Mouse (Mus musculus) erythroblast, embryonic 14.5 days (primary cell): ENCODE results near the gene Sart3. TPM values are rescaled to one million over a fixed set of nuclear protein-coding genes. Genes with fewer than 3 reads are reported as not detected.

Experiments used
- H3K27me3 ChIP-seq: 2 replicates; pipeline ENCODE4 v1.6.1; 2012; ENCODE audit warnings: inconsistent platforms; ENCODE audit not compliant: control insufficient read depth
- H3K36me3 ChIP-seq: 2 replicates; pipeline ENCODE4 v1.6.1; 2012; ENCODE audit warnings: mild to moderate bottlenecking, inconsistent platforms; ENCODE audit not compliant: control insufficient read depth
- H3K4me1 ChIP-seq: 2 replicates; pipeline ENCODE4 v1.6.1; 2012; ENCODE audit warnings: inconsistent platforms; ENCODE audit not compliant: control insufficient read depth
- H3K4me3 ChIP-seq: replicated peaks from 2 replicates; pipeline ENCODE3; 2012; ENCODE audit warnings: moderate library complexity, mild to moderate bottlenecking, inconsistent platforms
- H3K9me3 ChIP-seq: 2 replicates; pipeline ENCODE4 v1.6.1; 2012; ENCODE audit warnings: low read length, inconsistent platforms, mixed read lengths; ENCODE audit not compliant: control insufficient read depth
- GATA1 ChIP-seq: IDR thresholded peaks from 2 replicates; pipeline ENCODE4 v1.6.1; 2012; ENCODE audit warnings: low read length, inconsistent platforms, mixed read lengths
- TAL1 ChIP-seq: IDR thresholded peaks from 3 replicates; pipeline ENCODE4 v1.6.1; 2012; ENCODE audit warnings: low read length, inconsistent platforms, mixed read lengths
- polyA plus RNA-seq: library from polyadenylated mRNA; stranded (reverse); fragments of >175 nt; gene quantifications from 2 replicates; pipeline ENCODE4 v1.2.3, GENCODE M21; 2012

The Sart3 gene
- polyA plus RNA-seq, 1 experiment, result 2.2 TPM

DNA sequence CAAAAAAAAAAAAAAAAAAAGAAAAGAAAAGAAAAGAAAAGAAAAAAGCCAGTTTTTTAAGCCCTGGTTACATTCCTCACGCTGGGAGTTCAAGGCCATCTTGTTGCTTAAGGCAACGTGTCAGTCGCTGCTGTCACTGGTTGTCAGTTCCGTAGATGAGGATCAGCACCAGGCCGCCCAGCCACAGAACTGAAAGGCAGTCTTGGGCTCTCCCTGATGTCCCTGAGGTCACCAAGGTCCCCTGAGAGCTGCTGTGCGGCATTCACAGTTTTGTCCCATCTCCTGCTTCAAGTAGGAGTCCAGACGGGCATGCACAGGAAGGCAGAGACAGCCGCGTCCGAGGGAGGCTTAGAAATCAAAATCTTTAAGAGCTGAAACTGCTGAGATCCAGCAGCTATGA, 3.3 kb upstream of the Sart3 start:
- H3K36me3 ChIP-seq, result peaks cover 49% of the 10 kb centered on the region
- no peaks in the 10 kb centered on the region; the same call in 1 of the 2 replicates for H3K9me3 ChIP-seq
- H3K27me3 ChIP-seq, result no peaks in the 10 kb centered on the region
- H3K4me1 ChIP-seq, result peaks cover 30% of the 10 kb centered on the region
- TF ChIP-seq GATA1 (no peak), TAL1 (no peak)
- no peak overlapping the region for H3K4me3 ChIP-seq

DNA sequence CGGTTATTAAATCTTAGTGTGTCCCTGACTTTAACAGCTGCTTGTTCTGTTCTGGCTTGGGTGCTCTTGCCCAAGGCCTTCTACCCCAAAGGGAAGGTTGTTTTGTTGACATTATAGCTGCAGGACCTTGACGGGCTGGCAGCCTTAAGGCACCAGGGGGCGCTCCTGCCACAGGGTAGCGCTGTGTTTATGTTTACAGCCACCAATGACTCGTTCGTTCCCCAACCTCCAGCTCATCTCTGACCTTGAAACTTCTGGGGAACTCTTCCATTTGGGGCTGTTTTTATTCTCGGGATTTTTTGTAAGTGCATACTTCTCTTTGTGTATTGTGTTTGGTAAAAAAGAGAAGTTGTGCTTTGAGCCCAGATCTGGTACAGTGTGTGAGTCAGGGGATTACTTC, 1.4 kb upstream of the Sart3 start:
- H3K4me3 ChIP-seq, result peak overlapping the region; percentile 91

DNA sequence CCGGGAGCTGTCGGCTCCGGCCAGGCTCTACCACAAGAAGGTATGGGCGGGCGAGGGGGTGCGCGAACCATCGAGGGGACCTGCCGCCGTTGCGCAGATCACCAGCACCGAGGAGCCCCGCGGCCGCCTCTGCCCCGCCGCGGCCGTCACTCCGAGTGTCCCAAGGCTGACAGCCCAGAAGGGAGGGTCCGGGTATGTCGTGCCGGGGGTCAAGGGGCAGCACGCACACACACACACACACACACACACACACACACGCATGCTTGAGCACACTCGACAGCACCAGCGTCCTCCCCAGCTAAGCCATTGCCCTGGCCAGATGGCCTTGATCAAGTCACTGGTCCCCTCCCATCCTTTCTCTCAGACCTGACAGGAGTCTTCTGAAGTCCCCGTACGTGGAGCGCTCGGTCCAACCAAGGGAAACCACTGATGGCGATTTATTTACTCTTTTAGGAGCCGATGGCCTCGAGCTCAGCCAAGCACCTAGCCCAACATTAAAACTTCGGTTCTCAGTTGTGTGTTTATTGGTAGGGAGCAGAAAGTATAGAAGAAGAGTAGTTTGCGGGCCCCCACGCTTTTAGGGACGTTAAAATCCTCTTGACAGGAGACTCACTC, 702 bp upstream of the Sart3 start:
- TF ChIP-seq GATA1 (no peak), TAL1 (no peak)
- H3K36me3 ChIP-seq, result peaks cover 58% of the 10 kb centered on the region
- no peaks in the 10 kb centered on the region for H3K27me3 ChIP-seq

More for the DNA sequence above, 1.4 kb upstream of the Sart3 start:
- Histone ChIP-seq H3K4me1 (peaks cover 49% of the 10 kb centered on the region), H3K36me3 (peaks cover 58% of the 10 kb centered on the region), H3K9me3 (no peaks in the 10 kb centered on the region), H3K27me3 (no peaks in the 10 kb centered on the region)
- TF ChIP-seq GATA1 (no peak), TAL1 (no peak)

DNA sequence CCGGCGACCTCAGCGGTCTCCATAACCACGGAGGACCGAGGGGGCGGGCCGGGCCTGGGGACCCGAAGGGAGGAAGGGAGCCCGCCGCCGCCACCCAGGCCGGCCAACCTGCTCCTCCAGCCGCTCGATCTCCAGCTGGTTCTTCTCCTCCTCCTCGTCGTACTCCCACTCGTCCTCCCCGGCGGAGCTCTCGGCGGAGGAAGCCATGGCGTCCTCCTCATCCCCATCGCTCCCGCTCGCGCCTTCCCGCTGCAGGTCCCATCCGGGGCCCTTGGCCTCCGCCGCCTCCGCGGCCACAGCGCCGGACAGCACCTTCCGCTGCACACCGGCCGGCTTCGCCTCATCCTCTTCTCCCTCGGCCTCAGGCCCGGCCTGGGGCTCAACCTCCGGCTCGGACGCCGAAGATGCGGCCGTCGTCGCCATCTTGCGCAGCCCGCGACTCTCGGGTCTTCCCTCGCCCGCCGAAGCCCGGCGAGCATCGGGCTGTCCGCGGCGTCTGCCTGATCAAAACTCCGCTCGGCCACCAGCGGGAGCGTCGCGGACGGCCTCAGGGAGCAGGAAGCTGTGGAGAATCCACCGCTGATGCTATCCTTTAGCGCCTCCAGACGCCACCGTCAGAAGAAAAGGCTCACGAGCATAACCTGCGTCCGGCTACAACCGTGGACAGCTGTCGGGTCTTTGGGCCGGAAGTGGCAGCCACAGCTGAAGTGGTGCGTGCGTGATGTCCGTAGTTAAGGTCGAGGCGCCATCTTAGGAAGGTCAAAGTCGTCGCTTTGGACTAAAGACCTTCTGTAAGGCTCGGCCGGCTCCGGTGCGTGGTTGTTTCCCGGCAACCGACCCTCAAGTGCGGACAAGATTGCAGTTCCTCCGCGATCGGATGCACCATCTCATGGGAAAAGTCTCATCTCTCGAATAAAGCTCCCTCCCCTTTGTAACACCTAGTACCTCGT, 822 bp downstream of the Sart3 start:
- H3K36me3 ChIP-seq, result peaks cover 60% of the 10 kb centered on the region
- H3K9me3 ChIP-seq, result no peaks in the 10 kb centered on the region
- no peaks in the 10 kb centered on the region for H3K27me3 ChIP-seq
- no peak for TF ChIP-seq TAL1
- TF ChIP-seq GATA1, result no peak
- peaks cover 56% of the 10 kb centered on the region for H3K4me1 ChIP-seq
- peak overlapping the region; percentile 91 for H3K4me3 ChIP-seq

More for the DNA sequence above, 702 bp upstream of the Sart3 start:
- H3K4me1 ChIP-seq, result peaks cover 54% of the 10 kb centered on the region
- peak overlapping the region; percentile 91 for H3K4me3 ChIP-seq
- no peaks in the 10 kb centered on the region for H3K9me3 ChIP-seq

DNA sequence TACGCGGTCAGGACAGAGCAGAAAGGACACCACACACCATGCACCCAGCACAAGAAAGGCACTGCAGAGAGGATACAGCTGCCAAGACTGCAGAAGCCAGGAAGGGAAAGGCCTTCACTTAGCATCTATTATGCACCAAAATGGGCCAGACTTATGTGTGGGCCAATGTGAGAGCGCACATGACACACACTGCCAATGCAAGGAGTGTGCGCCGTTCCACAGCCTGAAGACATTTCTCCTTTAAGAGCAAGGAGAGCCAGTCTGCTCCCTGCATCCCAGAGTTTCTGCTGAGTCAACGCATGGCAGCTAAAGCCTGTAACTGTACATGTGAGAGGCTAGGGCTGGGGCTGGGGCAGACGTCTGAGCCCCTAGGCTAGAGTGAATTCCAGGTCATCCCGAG, 3.5 kb downstream of the Sart3 start:
- Histone ChIP-seq H3K4me3 (peak overlapping the region; percentile 12), H3K9me3 (no peaks in the 10 kb centered on the region), H3K4me1 (peaks cover 52% of the 10 kb centered on the region), H3K27me3 (no peaks in the 10 kb centered on the region), H3K36me3 (peaks cover 58% of the 10 kb centered on the region)
- no peak for TF ChIP-seq GATA1
- no peak for TF ChIP-seq TAL1

DNA sequence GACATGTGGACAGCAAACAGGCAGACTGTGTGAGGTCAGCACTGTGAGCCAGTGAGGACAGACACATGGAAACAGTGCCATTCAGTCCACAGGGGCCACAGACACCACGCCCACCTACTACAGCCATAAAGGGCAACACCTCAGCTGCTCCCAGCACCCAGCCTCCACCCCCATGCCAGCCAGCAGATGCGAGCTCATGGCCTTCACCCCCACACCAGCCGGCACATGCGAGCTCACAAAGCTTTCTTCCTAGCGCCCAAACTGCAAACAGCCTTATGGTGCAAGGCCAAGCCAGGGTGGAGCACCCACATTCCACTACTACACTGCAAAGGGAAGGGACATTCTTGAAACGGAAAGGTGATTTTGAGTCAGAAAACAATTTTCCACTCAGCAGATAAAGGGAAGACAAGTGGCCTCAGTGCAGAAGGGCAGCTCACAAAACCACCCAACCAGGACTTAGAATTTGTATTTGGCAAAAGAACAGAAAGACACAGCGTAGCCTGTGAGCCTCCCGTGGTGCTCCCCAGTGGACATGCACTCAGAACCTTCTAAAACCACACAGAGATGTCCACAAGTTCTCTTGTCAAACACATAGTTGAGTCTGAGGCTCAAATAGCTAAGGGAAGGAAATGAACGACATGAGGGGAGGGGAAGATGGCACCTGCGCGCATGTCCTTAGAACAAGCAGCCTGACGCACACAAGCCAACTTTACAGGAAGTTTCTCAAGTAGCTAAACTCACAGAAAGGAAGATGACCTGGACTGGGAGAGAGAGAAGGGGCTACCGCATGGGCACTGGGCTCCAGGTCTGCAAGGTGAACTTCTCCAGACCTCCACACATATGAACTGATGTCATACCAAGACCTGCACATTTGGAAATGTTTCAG, 6.4 kb downstream of the Sart3 start:
- H3K9me3 ChIP-seq, result no peaks in the 10 kb centered on the region
- no peak overlapping the region for H3K4me3 ChIP-seq
- H3K4me1 ChIP-seq, result peaks cover 33% of the 10 kb centered on the region
- H3K36me3 ChIP-seq, result peaks cover 86% of the 10 kb centered on the region
- TF ChIP-seq TAL1 (no peak), GATA1 (no peak)
- no peaks in the 10 kb centered on the region for H3K27me3 ChIP-seq

DNA sequence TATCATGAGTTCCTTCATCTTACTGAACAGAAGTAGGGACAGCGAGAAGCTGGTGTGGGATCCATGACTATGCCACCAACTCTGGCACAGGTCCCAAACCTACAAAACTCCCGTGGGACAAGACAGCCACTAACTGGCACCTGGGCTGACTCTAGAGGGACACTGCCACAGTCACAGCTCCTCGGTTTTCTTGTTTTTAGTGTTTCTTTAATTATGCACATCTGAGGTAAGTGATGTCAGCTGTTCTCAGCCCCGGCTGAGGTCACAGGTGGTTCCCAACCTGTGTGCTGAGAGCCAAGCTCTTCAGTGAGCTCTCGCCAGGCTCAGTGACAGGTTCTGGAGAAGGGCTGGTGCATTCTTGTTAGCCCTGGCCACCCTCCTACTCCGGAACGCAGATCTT, 7.9 kb downstream of the Sart3 start:
- H3K36me3 ChIP-seq, result peaks cover 97% of the 10 kb centered on the region
- no peaks in the 10 kb centered on the region for H3K9me3 ChIP-seq
- no peaks in the 10 kb centered on the region for H3K27me3 ChIP-seq
- peaks cover 19% of the 10 kb centered on the region for H3K4me1 ChIP-seq
- no peak overlapping the region for H3K4me3 ChIP-seq
- TF ChIP-seq GATA1 (no peak), TAL1 (no peak)

DNA sequence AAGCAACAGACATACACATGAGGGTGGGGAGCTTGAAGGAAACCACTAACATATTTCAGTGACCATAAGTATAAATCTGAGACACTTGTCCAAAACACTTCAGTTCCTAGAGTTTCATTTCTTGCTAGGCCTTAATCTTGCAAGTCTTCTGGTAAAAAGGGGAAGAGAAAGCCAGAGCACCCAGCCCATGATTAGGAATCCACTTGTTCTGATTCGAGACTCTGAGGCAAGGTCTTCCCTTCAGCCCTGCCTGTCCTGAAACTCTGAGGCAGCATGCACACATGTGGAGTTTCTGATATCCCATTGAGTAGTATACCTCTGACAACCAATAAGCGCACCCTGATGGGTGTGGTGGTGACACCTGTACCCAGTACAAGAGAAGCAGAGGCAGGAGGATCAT, 10.7 kb downstream of the Sart3 start:
- Histone ChIP-seq H3K4me3 (no peak overlapping the region), H3K27me3 (no peaks in the 10 kb centered on the region), H3K36me3 (peaks cover 97% of the 10 kb centered on the region), H3K9me3 (no peaks in the 10 kb centered on the region), H3K4me1 (peaks cover 4% of the 10 kb centered on the region)
- TF ChIP-seq GATA1, result no peak
- no peak for TF ChIP-seq TAL1
